In genomic region chr2:160578384-160579320, GRCm38 (mm10) we compare ENCODE assay signal across 9 mouse cellular contexts.
DNase-seq lines count a peak whose midpoint lies in the region; ATAC-seq and TF ChIP-seq lines count a peak whose summit lies in the region.
"Had no signal": no experiment of that assay in that cellular context is flagged by ENCODE, and none has a peak within 500 bp of the region (broad histone marks: within the 10 kb centered on the region; RNA-seq: fewer than 3 reads in every experiment).

No protein-coding gene starts in this region.

- H3K36me3 ChIP-seq in G1E (replicated peaks): no peaks in the 10 kb centered on the region
- H3K36me3 ChIP-seq in forebrain, embryonic 14.5 days (ENCODE audit: control insufficient read depth, insufficient read depth, low read length): no peaks in the 10 kb centered on the region
- H3K36me3 ChIP-seq in hindbrain, embryonic 11.5 days (ENCODE audit: control insufficient read depth, insufficient read depth, low read length): no peaks in the 10 kb centered on the region
- H3K36me3 ChIP-seq: limb, embryonic 15.5 days had no signal

- TF ChIP-seq CTCF in G1E (IDR thresholded peaks at IDR 0.05; ENCODE audit: low read depth, low read length): peak; percentile 79

- peak overlapping the region; percentile 38 for H3K4me2 ChIP-seq in forebrain, embryonic 14.5 days (ENCODE audit: low read length)
- peak overlapping the region; percentile 12; the same call in 1 of the 2 replicates for H3K4me2 ChIP-seq in hindbrain, embryonic 11.5 days (replicated peaks; ENCODE audit: low read depth, low read length)
- H3K4me2 ChIP-seq: limb, embryonic 15.5 days had no signal

- no peaks in the 10 kb centered on the region for H3K27me3 ChIP-seq in G1E (ENCODE audit: insufficient read depth, low read length)
- peaks cover 18% of the 10 kb centered on the region for H3K27me3 ChIP-seq in forebrain, embryonic 14.5 days (replicated peaks; ENCODE audit: control insufficient read depth, insufficient read depth, low read length)
- H3K27me3 ChIP-seq in hindbrain, embryonic 11.5 days (ENCODE audit: control insufficient read depth, insufficient read depth, low read length): peaks cover 23% of the 10 kb centered on the region

- H3K9ac ChIP-seq in forebrain, embryonic 14.5 days (ENCODE audit: low read length): no peak overlapping the region
- H3K9ac ChIP-seq in hindbrain, embryonic 11.5 days (ENCODE audit: low read depth, low read length): no peak overlapping the region
- H3K9ac ChIP-seq: limb, embryonic 15.5 days had no signal

- DNase-seq in G1E (ENCODE audit: low spot score): no peak
- DNase-seq in forebrain, embryonic 14.5 days (ENCODE audit: low spot score): peak; percentile 92
- DNase-seq in hindbrain, embryonic 11.5 days (ENCODE audit: low spot score): peak; percentile 93
- DNase-seq in layer of hippocampus, postnatal 14 days (ENCODE audit: low spot score in 2 of 2): peak; percentile 86 to 90
- DNase-seq in lung, postnatal 4 days: peak; percentile 74 to 83
- DNase-seq in retina, postnatal 1 day: peak; percentile 83
- peak; percentile 93 for DNase-seq in thymus, postnatal 4 days

- 6% methylated on average over 17 of the region's 17 CpGs for WGBS in forebrain, embryonic 14.5 days
- WGBS in hindbrain, embryonic 11.5 days: 10% methylated on average over 17 of the region's 17 CpGs

- no peak overlapping the region for H3K4me3 ChIP-seq in G1E (ENCODE audit: low read depth, low read length)
- no peak overlapping the region for H3K4me3 ChIP-seq in forebrain, embryonic 14.5 days (ENCODE audit: low read depth, low read length)
- no peak overlapping the region for H3K4me3 ChIP-seq in hindbrain, embryonic 11.5 days (ENCODE audit: low read depth, low read length)
- H3K4me3 ChIP-seq: limb, embryonic 15.5 days had no signal

- peak; percentile 15; the same call in 1 of the 2 replicates for ATAC-seq in G1E (ENCODE audit: extremely low read depth, insufficient number of reproducible peaks, low FRiP score, poor library complexity, severe bottlenecking)
- peak; percentile 75 for ATAC-seq in cerebellum, adult (ENCODE audit: insufficient number of reproducible peaks, low FRiP score, low TSS enrichment)
- ATAC-seq in forebrain, embryonic 14.5 days: peak; percentile 81
- peak; percentile 53; the same call in 1 of the 2 replicates for ATAC-seq in hindbrain, embryonic 11.5 days (ENCODE audit: low FRiP score)

- no peak overlapping the region for H3K27ac ChIP-seq in forebrain, embryonic 14.5 days (ENCODE audit: low read depth, low read length)
- H3K27ac ChIP-seq in hindbrain, embryonic 11.5 days (ENCODE audit: low read depth, low read length): no peak overlapping the region
- H3K27ac ChIP-seq: limb, embryonic 15.5 days had no signal

- H3K9me3 ChIP-seq in G1E (replicated peaks): 0 out of 2 replicates have a peak, but pooled peaks cover 3% of the 10 kb centered on the region
- H3K9me3 ChIP-seq in forebrain, embryonic 14.5 days (replicated peaks; ENCODE audit: control insufficient read depth, low read length): no peaks in the 10 kb centered on the region
- H3K9me3 ChIP-seq in hindbrain, embryonic 11.5 days (ENCODE audit: control insufficient read depth, low read length): no peaks in the 10 kb centered on the region
- H3K9me3 ChIP-seq: limb, embryonic 15.5 days had no signal

- no peaks in the 10 kb centered on the region for H3K4me1 ChIP-seq in G1E (ENCODE audit: insufficient read depth, low read depth, low read length)
- peaks cover 6% of the 10 kb centered on the region; the same call in 1 of the 2 replicates for H3K4me1 ChIP-seq in forebrain, embryonic 14.5 days (ENCODE audit: control insufficient read depth, insufficient read depth, low read length)
- H3K4me1 ChIP-seq in hindbrain, embryonic 11.5 days (replicated peaks; ENCODE audit: control insufficient read depth, insufficient read depth, low read length): 0 out of 2 replicates have a peak, but pooled peaks cover 3% of the 10 kb centered on the region
- H3K4me1 ChIP-seq: limb, embryonic 15.5 days had no signal

Comparison
In these comparisons a context has a peak if more than half of its experiments do, and no peak if none do; other contexts are left out.
1. ATAC-seq: peak in every context shown above with its lines; median percentile 81 in forebrain, embryonic 14.5 days; 75 in cerebellum, adult; 53 in hindbrain, embryonic 11.5 days; 15 in G1E.